Mouse (Mus musculus): ENCODE measurements at regions not wholly inside any gene's neighbourhood (a gene's known extent, or its start where the extent isn't known, plus 50 kb on each side); places are given as distances from the start of the nearest gene placed in this dataset.

GRCm38 (mm10) chr17:4382716-4383115 lies 611.4 kb upstream of the Arid1b start:
- Histone ChIP-seq H3K36me3 (ENCODE audit: control insufficient read depth, insufficient read depth, low read length, poor library complexity, severe bottlenecking) (no peaks in the 10 kb centered on the region), H3K27me3 (ENCODE audit: control insufficient read depth, insufficient read depth, low read length, poor library complexity, severe bottlenecking) (no peaks in the 10 kb centered on the region)
- DNase-seq (ENCODE audit: low read depth, low spot score) = no peak

GRCm38 (mm10) chr17:4387616-4388015 lies 606.5 kb upstream of the Arid1b start:
- no peak for DNase-seq (ENCODE audit: low read depth, low spot score)
- Histone ChIP-seq H3K27me3 (ENCODE audit: control insufficient read depth, insufficient read depth, low read length, poor library complexity, severe bottlenecking) (no peaks in the 10 kb centered on the region), H3K36me3 (ENCODE audit: control insufficient read depth, insufficient read depth, low read length, poor library complexity, severe bottlenecking) (no peaks in the 10 kb centered on the region)

GRCm38 (mm10) chr17:4390012-4390411 lies 604.1 kb upstream of the Arid1b start:
- H3K27me3 ChIP-seq (ENCODE audit: control insufficient read depth, insufficient read depth, low read length, poor library complexity, severe bottlenecking) = no peaks in the 10 kb centered on the region
- H3K36me3 ChIP-seq (ENCODE audit: control insufficient read depth, insufficient read depth, low read length, poor library complexity, severe bottlenecking) = no peaks in the 10 kb centered on the region
- no peak for DNase-seq (ENCODE audit: low read depth, low spot score)

GRCm38 (mm10) chr17:4390577-4390976 lies 603.6 kb upstream of the Arid1b start:
- no peak for DNase-seq (ENCODE audit: low read depth, low spot score)
- H3K27me3 ChIP-seq (ENCODE audit: control insufficient read depth, insufficient read depth, low read length, poor library complexity, severe bottlenecking) = no peaks in the 10 kb centered on the region
- H3K36me3 ChIP-seq (ENCODE audit: control insufficient read depth, insufficient read depth, low read length, poor library complexity, severe bottlenecking) = no peaks in the 10 kb centered on the region

- no peak for DNase-seq (ENCODE audit: low read depth, low spot score)
- Histone ChIP-seq H3K27me3 (ENCODE audit: control insufficient read depth, insufficient read depth, low read length, poor library complexity, severe bottlenecking) (no peaks in the 10 kb centered on the region), H3K36me3 (ENCODE audit: control insufficient read depth, insufficient read depth, low read length, poor library complexity, severe bottlenecking) (no peaks in the 10 kb centered on the region)
Measured at GRCm38 (mm10) chr17:4391210-4391609, 602.9 kb upstream of the Arid1b start.

GRCm38 (mm10) chr17:4396119-4396518 lies 598.0 kb upstream of the Arid1b start:
- DNase-seq (ENCODE audit: low read depth, low spot score) = no peak
- Histone ChIP-seq H3K27me3 (ENCODE audit: control insufficient read depth, insufficient read depth, low read length, poor library complexity, severe bottlenecking) (no peaks in the 10 kb centered on the region), H3K36me3 (ENCODE audit: control insufficient read depth, insufficient read depth, low read length, poor library complexity, severe bottlenecking) (no peaks in the 10 kb centered on the region)

- H3K27me3 ChIP-seq (ENCODE audit: control insufficient read depth, insufficient read depth, low read length, poor library complexity, severe bottlenecking) = no peaks in the 10 kb centered on the region
- H3K36me3 ChIP-seq (ENCODE audit: control insufficient read depth, insufficient read depth, low read length, poor library complexity, severe bottlenecking) = no peaks in the 10 kb centered on the region
- no peak for DNase-seq (ENCODE audit: low read depth, low spot score)
Measured at GRCm38 (mm10) chr17:4417686-4418085, 576.4 kb upstream of the Arid1b start.

- no peak for DNase-seq (ENCODE audit: low read depth, low spot score)
- Histone ChIP-seq H3K36me3 (ENCODE audit: control insufficient read depth, insufficient read depth, low read length, poor library complexity, severe bottlenecking) (no peaks in the 10 kb centered on the region), H3K27me3 (ENCODE audit: control insufficient read depth, insufficient read depth, low read length, poor library complexity, severe bottlenecking) (no peaks in the 10 kb centered on the region)
Measured at GRCm38 (mm10) chr17:4424451-4425168, 569.5 kb upstream of the Arid1b start.

GRCm38 (mm10) chr17:4425342-4425741 lies 568.8 kb upstream of the Arid1b start:
- DNase-seq (ENCODE audit: low read depth, low spot score) = no peak
- Histone ChIP-seq H3K27me3 (ENCODE audit: control insufficient read depth, insufficient read depth, low read length, poor library complexity, severe bottlenecking) (no peaks in the 10 kb centered on the region), H3K36me3 (ENCODE audit: control insufficient read depth, insufficient read depth, low read length, poor library complexity, severe bottlenecking) (no peaks in the 10 kb centered on the region)

GRCm38 (mm10) chr17:4429036-4429435 lies 565.1 kb upstream of the Arid1b start:
- DNase-seq (ENCODE audit: low read depth, low spot score) = no peak
- no peaks in the 10 kb centered on the region for H3K27me3 ChIP-seq (ENCODE audit: control insufficient read depth, insufficient read depth, low read length, poor library complexity, severe bottlenecking)
- H3K36me3 ChIP-seq (ENCODE audit: control insufficient read depth, insufficient read depth, low read length, poor library complexity, severe bottlenecking) = no peaks in the 10 kb centered on the region

- Histone ChIP-seq H3K36me3 (ENCODE audit: control insufficient read depth, insufficient read depth, low read length, poor library complexity, severe bottlenecking) (no peaks in the 10 kb centered on the region), H3K27me3 (ENCODE audit: control insufficient read depth, insufficient read depth, low read length, poor library complexity, severe bottlenecking) (no peaks in the 10 kb centered on the region)
- DNase-seq (ENCODE audit: low read depth, low spot score) = peak; percentile 29
Measured at GRCm38 (mm10) chr17:4445606-4446005, 548.5 kb upstream of the Arid1b start.

- H3K36me3 ChIP-seq (ENCODE audit: control insufficient read depth, insufficient read depth, low read length, poor library complexity, severe bottlenecking) = no peaks in the 10 kb centered on the region
- DNase-seq (ENCODE audit: low read depth, low spot score) = no peak
- no peaks in the 10 kb centered on the region for H3K27me3 ChIP-seq (ENCODE audit: control insufficient read depth, insufficient read depth, low read length, poor library complexity, severe bottlenecking)
Measured at GRCm38 (mm10) chr17:4457491-4457890, 536.6 kb upstream of the Arid1b start.

- Histone ChIP-seq H3K27me3 (ENCODE audit: control insufficient read depth, insufficient read depth, low read length, poor library complexity, severe bottlenecking) (no peaks in the 10 kb centered on the region), H3K36me3 (ENCODE audit: control insufficient read depth, insufficient read depth, low read length, poor library complexity, severe bottlenecking) (no peaks in the 10 kb centered on the region)
- DNase-seq (ENCODE audit: low read depth, low spot score) = no peak
Measured at GRCm38 (mm10) chr17:4461541-4461940, 532.6 kb upstream of the Arid1b start.

GRCm38 (mm10) chr17:4464286-4464880 lies 529.7 kb upstream of the Arid1b start:
- Histone ChIP-seq H3K27me3 (ENCODE audit: control insufficient read depth, insufficient read depth, low read length, poor library complexity, severe bottlenecking) (no peaks in the 10 kb centered on the region), H3K36me3 (ENCODE audit: control insufficient read depth, insufficient read depth, low read length, poor library complexity, severe bottlenecking) (no peaks in the 10 kb centered on the region)
- DNase-seq (ENCODE audit: low read depth, low spot score) = no peak

- H3K36me3 ChIP-seq (ENCODE audit: control insufficient read depth, insufficient read depth, low read length, poor library complexity, severe bottlenecking) = no peaks in the 10 kb centered on the region
- H3K27me3 ChIP-seq (ENCODE audit: control insufficient read depth, insufficient read depth, low read length, poor library complexity, severe bottlenecking) = no peaks in the 10 kb centered on the region
- no peak for DNase-seq (ENCODE audit: low read depth, low spot score)
Measured at GRCm38 (mm10) chr17:4465741-4466140, 528.4 kb upstream of the Arid1b start.

- Histone ChIP-seq H3K36me3 (ENCODE audit: control insufficient read depth, insufficient read depth, low read length, poor library complexity, severe bottlenecking) (no peaks in the 10 kb centered on the region), H3K27me3 (ENCODE audit: control insufficient read depth, insufficient read depth, low read length, poor library complexity, severe bottlenecking) (no peaks in the 10 kb centered on the region)
- DNase-seq (ENCODE audit: low read depth, low spot score) = no peak
Measured at GRCm38 (mm10) chr17:4472412-4472811, 521.7 kb upstream of the Arid1b start.
